Mouse (Mus musculus) cortical plate, adult 2 months (tissue): Measurements from ENCODE around the gene Pacsin3.

Experiments
- CTCF ChIP-seq: fragments of 200-500 bp; IDR thresholded peaks from 2 replicates; pipeline ENCODE4 v1.5.1; 2011; ENCODE audit warnings: mild to moderate bottlenecking, control low read depth, low read length; ENCODE audit not compliant: insufficient read depth; ENCODE audit errors: extremely low read depth
- POLR2A ChIP-seq: fragments of 200-500 bp; IDR thresholded peaks from 2 replicates; pipeline ENCODE4 v1.6.1; 2011; ENCODE audit warnings: mild to moderate bottlenecking, low read length, control low read depth; ENCODE audit not compliant: insufficient read depth; ENCODE audit errors: extremely low read depth

GRCm38 (mm10) chr2:91295895-91296294 lies 40.1 kb downstream of the Pacsin3 start:
- no peak for TF ChIP-seq CTCF
- no peak for TF ChIP-seq POLR2A
